Mouse (Mus musculus): ENCODE measurements around the gene Tnn.

Gene Tnn

DNA sequence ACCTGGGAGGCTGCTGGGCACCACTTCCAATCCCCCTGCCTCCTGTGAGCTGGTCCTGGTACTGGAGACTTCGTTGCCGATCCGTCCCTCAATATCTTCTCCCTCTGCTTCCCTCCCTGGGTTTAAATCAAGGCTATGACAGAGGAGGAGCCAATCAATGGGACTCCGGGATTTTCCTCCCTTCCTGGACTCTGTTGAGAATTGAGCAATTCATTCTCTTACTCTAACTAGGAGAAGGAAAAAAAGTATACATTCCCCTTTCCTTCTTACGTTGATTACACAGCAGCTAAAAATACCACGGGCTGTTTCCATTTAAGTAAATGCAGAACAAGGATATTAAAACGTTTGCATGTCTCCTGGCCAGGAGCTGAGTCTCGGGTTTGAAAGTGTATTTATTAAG, at the start of gene Tnn:
TSS of gene Tnn (minus strand) at position 101 of the 400 bp plus-strand sequence.
- DNase-seq (ENCODE audit: low spot score) = no peak

- no peak for DNase-seq (ENCODE audit: low spot score)
Measured at GRCm38 (mm10) chr1:160195337-160195663, 41.9 kb upstream of the Tnn start.

GRCm38 (mm10) chr1:160194529-160195336, 41.4 kb upstream of the Tnn start, which contains the start of gene Mrps14:
Mrps14 (plus strand) TSS chr1:160195215.
- DNase-seq (ENCODE audit: low spot score) = peak; percentile 98

DNA sequence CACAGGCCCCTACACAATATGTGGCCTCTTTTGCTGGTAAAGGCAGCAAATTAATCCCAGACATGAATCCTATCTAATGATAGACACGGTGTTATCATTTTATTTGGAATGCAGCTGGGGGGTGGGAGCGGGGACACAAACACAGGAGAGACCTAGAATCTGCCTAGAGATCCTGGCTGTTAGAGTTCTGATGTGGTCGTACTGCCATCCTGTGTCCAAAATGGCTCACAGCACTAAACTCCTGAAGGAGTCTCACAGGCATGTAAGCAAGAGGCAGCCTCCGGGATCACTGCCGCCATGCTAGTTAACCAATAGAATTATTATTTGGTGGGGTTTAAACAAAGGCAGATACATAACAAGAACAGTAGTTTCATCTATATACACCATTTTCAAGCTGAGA, 31.1 kb upstream of the Tnn start:
- DNase-seq (ENCODE audit: low spot score) = peak; percentile 12

DNA sequence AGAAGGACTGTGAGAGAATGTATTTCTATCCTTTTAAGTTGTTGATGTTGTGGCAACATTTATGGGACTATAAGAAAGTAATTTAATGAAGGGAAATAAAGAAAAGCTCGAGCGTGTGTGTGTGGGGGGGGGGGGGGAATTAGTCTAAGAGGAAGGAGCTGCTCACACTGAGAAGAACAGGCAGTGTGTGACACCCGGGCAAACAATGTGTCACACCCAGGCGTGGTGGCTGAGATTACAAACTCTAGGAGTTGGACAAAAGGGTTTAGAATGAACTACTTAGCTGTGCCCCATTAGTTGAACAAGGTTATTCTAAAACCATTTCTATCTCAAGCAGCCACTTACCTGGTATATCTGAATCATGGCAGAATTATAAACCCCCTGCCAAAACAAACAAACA, 27.8 kb upstream of the Tnn start:
- no peak for DNase-seq (ENCODE audit: low spot score)

- DNase-seq (ENCODE audit: low spot score) = no peak
Measured at GRCm38 (mm10) chr1:160176903-160177302, 23.5 kb upstream of the Tnn start.

- DNase-seq (ENCODE audit: low spot score) = no peak
Measured at GRCm38 (mm10) chr1:160166600-160166999, 13.2 kb upstream of the Tnn start.

DNA sequence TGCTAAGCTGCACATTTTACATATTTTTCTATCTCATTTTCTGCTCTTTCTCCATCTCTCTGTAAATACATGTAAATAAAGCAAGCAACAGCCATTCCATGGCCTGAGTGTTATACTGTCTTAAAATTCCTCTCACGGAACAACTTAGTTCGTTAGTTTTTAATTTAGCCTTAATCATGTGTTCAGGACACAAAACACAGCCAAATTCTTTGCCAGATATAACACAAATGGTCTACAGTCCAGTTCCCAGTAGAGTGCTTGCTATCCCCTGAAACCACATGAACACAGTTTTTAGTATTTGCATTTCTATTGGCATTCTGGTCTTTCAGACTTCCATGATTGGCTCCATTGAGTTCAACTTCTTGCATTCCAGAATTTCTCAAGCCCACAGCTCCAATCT, 4.8 kb upstream of the Tnn start:
- no peak for DNase-seq (ENCODE audit: low spot score)

GRCm38 (mm10) chr1:160150726-160151125, 2.7 kb downstream of the Tnn start:
- DNase-seq (ENCODE audit: low spot score) = no peak

DNA sequence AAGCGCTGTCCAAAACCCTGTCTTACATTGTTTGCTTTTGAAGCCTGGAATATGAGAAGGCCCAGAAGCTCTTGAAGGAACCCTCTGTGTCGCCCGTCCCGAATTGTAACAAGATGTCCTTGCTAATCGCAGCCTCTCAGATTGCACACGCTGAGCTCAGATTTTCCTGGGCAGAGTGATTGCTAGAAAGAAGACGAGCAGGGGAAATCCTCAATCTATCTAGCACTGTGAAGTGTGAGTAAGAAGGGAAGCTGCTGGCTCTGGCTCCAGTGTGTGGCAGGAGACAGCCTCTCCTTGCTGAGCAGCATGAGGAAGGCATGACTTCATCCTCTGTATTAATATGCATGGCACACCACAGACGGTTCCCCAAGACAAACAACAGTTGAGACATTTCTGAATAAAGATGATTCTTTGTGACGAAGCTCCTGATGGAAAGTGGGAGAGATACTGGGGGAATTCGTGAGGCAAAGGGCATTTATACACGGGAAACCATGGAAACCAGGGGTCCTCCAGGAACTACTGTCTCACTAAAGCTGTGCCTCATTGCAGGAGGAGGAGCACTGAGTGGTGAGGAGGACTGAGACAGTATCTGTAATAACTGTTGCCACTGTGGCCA, 4.0 kb downstream of the Tnn start:
- DNase-seq (ENCODE audit: low spot score) = no peak

DNA sequence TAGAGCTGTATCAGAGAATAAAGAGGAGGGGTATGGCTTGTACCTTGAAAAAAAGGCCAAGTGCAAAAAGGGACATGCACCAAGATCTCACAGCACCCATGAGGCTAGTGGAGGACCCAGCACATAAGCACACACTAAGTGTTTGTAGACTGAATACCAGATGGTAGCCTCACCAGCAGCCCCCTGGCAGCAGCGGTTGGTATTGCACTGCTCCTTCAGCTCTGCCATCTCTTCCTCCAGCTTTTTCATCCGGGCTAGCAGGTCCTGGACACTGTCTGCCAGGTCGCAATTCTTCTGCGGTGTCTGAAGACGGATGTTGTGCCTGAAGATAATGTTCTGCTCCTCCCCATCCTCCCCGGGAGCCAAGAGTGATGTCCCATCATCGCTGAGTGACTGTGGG, 6.1 kb downstream of the Tnn start:
- DNase-seq (ENCODE audit: low spot score) = no peak

DNA sequence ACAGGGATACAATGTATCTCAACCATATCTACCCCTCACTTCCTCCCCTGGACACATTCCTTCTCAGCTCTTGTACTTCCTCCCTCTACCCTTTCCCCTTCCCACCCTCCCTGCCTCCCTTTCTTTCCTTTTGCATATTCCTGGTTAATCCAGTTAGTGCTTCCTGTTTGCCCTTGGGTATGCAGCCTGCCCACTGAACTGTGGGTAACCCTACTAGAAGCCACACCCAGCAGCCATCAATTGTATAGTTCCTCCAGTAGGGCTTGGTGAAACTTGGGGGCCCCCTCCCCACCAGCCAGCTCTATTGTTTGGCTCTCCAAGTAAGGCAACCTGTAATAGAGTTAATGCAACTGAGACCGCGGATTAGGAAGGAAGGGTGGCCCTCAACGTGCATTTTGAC, 7.8 kb downstream of the Tnn start:
- no peak for DNase-seq (ENCODE audit: low spot score)

- no peak for DNase-seq (ENCODE audit: low spot score)
Measured at GRCm38 (mm10) chr1:160144343-160144742, 9.0 kb downstream of the Tnn start.

- DNase-seq (ENCODE audit: low spot score) = no peak
Measured at GRCm38 (mm10) chr1:160136362-160136890, 17.0 kb downstream of the Tnn start.

DNA sequence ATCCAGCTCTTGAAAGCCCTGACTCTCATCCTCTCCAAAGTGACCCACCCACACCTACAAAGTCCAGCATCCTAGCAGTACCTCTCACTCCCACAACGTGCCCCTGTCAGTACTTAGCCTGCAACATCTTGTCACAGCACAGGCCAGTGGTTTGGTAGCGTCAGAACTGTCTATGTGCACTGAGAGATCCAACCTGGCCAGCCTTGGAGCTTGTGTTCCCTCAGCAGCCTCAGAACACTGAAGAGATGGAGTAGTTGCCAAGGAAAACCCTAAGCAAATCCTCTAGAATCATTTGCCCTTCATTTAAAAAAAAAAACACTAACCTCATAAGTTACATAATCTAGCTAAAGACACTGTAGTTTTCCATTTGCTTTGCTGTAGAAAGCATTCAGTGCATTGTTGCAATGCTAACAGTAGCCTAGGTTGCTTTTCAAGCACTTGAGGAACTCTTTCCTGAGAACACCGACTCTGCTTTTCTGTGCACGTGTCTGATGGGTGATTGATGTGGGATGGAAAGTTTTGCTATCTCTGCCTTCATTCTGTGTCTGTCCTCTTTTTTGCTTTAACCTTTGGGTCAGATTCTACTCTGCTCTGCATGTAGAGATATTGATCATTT, 19.8 kb downstream of the Tnn start:
- DNase-seq (ENCODE audit: low spot score) = no peak

GRCm38 (mm10) chr1:160123957-160124356, 29.4 kb downstream of the Tnn start:
- no peak for DNase-seq (ENCODE audit: low spot score)

- DNase-seq (ENCODE audit: low spot score) = no peak
Measured at GRCm38 (mm10) chr1:160108604-160109003, 44.8 kb downstream of the Tnn start.

- DNase-seq (ENCODE audit: low spot score) = no peak
Measured at GRCm38 (mm10) chr1:160105426-160105825, 48.0 kb downstream of the Tnn start.

- no peak for DNase-seq (ENCODE audit: low spot score)
Measured at GRCm38 (mm10) chr1:160100996-160101395, 52.4 kb downstream of the Tnn start.

DNA sequence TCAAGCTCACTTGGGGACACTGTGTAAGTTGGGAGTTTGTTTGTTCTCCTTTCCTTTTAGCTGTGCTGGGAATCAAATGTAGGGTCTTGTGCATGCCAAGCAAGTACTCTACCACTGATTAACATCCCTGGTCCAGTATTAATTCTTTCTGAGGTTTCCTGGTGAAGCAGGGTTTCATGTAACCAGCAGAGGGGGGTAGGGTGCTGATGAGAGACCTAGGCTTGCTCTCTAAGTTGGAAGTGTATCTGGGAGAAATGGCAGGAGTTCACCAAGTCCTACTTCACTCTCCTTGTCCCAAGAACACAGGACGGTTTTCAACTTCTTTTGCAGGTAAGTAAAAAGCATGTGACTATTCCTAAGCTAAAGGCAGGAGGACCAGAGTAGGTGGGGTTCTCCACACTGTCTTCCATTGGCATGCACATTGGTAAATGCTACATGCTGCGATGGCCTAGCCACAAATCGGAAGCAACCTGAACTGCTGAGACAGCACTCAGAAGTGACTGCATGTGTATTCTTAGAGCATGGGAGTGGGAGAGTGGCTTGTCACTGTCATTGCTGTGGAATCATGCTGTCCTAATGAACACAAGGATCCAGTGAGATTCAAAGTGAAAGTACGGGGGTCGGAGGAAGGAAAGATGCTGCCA, 53.6 kb downstream of the Tnn start:
- no peak for DNase-seq (ENCODE audit: low spot score)

- DNase-seq (ENCODE audit: low spot score) = no peak
Measured at GRCm38 (mm10) chr1:160086651-160087050, 66.7 kb downstream of the Tnn start.

DNA sequence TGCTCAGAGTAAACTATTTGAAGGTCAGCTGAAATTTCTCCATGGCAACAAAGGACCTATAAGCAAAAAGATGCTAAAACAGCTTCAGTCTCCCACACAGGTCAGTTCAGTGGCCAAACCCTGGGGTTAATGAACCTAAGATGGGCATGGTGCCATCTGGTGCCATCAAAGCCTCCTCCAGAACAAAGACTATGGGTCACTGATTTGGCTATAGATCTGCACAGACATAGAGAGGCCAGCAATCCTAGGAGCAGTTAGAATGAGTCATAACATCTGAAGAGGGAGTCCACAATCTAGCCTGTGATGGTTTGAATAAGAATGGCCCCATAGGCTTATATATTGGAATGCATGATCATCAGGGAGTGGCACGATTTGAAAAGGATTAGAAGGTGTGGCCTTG, 69.1 kb downstream of the Tnn start:
- DNase-seq (ENCODE audit: low spot score) = no peak

DNA sequence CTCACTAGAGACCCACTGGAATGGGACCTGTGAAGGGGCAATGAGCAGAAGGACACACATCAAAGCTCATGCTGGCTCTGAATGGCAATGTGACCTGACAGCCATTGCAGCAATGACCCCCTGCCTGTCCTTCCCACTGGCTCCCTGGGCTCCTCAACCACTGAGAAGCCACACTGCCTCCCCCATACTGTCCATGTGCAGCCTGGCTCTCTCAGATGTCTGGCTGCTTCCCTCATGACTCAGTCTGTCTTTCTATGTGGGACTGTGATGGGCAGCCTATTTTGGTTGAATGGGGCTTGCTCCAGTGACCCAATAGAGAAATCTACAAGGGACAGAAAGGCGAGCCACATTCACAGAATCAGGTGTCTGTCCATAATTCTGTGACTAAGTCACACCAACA, 70.7 kb downstream of the Tnn start:
- DNase-seq (ENCODE audit: low spot score) = no peak
